Mouse (Mus musculus) lung, postnatal 0 days (tissue): Measurements from ENCODE around the gene Zmat1. TPM values are rescaled to one million over a fixed set of nuclear protein-coding genes. Genes with fewer than 3 reads are reported as not detected.
"Not testable (repeated sequence)": the region's sequence is repeated elsewhere in the genome, so short reads cannot be mapped to it uniquely, and the experiment has no call there.

Experiments used
- ATAC-seq: fragments of 200-750 bp; cut with Nextera tagmentation; 2 replicates; pipeline ENCODE4 v1.8.0; 2017; ENCODE audit warnings: moderate library complexity
- DNase-seq: peaks from one replicate; pipeline ENCODE4 v3.0.0-alpha.2; 2016; ENCODE audit warnings: low spot score
- H3K27ac ChIP-seq: fragments of 300-500 bp; sonication (generic); 2 replicates; pipeline ENCODE4 v1.5.1; 2014; ENCODE audit warnings: antibody characterized with exemption, mild to moderate bottlenecking, low read length, mixed read lengths
- H3K27me3 ChIP-seq: fragments of 300-500 bp; sonication (generic); replicated peaks from 2 replicates; pipeline ENCODE4 v1.6.1; 2014; ENCODE audit warnings: low read length, mixed read lengths; ENCODE audit not compliant: insufficient read depth
- H3K36me3 ChIP-seq: fragments of 300-500 bp; sonication (generic); 2 replicates; pipeline ENCODE4 v1.6.1; 2014; ENCODE audit warnings: low read length, mixed read lengths; ENCODE audit not compliant: insufficient read depth
- H3K4me1 ChIP-seq: fragments of 300-500 bp; sonication (generic); 2 replicates; pipeline ENCODE4 v1.6.1; 2014; ENCODE audit warnings: antibody characterized with exemption, low read depth, low read length, mixed read lengths; ENCODE audit not compliant: insufficient read depth
- H3K4me2 ChIP-seq: fragments of 300-500 bp; sonication (generic); replicated peaks from 2 replicates; pipeline ENCODE4 v1.6.1; 2014; ENCODE audit warnings: low read depth, mild to moderate bottlenecking, low read length, moderate library complexity, mixed read lengths
- H3K4me3 ChIP-seq: fragments of 300-500 bp; sonication (generic); 2 replicates; pipeline ENCODE4 v1.5.1; 2014; ENCODE audit warnings: low read depth, low read length
- H3K9ac ChIP-seq: fragments of 300-500 bp; sonication (generic); replicated peaks from 2 replicates; pipeline ENCODE4 v1.6.1; 2014; ENCODE audit warnings: low read depth, mild to moderate bottlenecking
- H3K9me3 ChIP-seq: fragments of 300-500 bp; sonication (generic); 2 replicates; pipeline ENCODE4 v1.6.1; 2016; ENCODE audit warnings: low read length, mixed read lengths
- CTCF ChIP-seq: IDR thresholded peaks from 2 replicates; pipeline ENCODE4 v1.5.1; 2016; ENCODE audit warnings: antibody characterized with exemption, mild to moderate bottlenecking
- EP300 ChIP-seq: IDR thresholded peaks from 2 replicates; pipeline ENCODE4 v1.6.1; 2016; ENCODE audit warnings: antibody characterized with exemption, mild to moderate bottlenecking, control low read depth
- WGBS: fragments of 180-500 bp; shearing (Covaris S2); extraction: QIAGEN DNeasy Blood & Tissue Kit; methylation state at CpG from one replicate; pipeline ENCODE4 v1.1.7; 2014; 5-methylcytosine and 5-hydroxymethylcytosine counted together
- polyA plus RNA-seq: library from polyadenylated mRNA; unstranded; fragments of >200 nt; fragmentation: Nextera tagmentation; extraction: Ambion mirVana; gene quantifications from 2 replicates; pipeline ENCODE4 v1.2.1, GENCODE M21; 2015

Gene Zmat1
- 3.9 and 4.7 TPM in 2 replicates for polyA plus RNA-seq

DNA sequence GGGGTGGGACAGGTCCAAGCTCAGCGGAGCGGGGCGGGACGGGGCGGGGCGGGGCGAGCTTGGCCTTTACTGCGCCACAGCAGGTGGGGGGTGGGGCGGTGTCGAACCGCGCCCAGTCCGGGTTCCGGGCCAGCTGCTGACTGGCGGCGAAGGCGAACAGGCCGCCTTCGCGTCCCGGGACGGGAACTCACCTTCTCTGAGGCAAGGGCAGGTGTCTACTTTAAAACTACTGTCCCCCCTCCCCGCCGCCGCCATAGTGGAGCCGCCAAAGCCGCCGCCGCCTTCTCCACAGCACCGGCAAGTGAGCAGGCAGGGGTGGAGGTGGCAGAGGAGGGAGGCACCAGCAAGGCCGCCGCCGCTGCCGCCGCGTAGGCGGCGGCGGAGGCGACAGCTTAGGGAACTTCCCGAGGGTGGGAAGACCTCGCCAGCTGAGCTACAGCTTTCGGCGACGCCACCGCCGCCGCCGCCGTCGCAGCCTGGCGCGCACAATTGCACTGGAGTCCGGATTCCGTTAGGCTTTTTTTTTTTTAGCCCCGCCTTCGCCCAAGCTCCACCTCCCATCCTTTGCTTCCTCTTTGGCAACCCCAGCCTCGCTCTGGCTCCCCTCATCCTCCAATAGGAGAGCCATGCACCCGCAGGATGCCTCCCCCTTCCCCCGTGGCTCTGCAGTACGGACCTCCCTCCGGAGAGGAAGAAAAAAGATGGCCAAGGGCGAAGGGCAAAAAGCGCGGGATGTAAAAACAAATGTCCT, at the start of gene Zmat1:
TSS of gene Zmat1 (minus strand) at position 490 of the 751 bp plus-strand sequence.
- 21% methylated on average over 18 of the region's 65 CpGs for WGBS
- ATAC-seq (peak; percentile 99), DNase-seq (peak; percentile 95)
- Histone ChIP-seq H3K27ac (peak within 1 kb of the TSS; percentile 96), H3K4me3 (peak within 1 kb of the TSS; percentile 62), H3K36me3 (no peaks in the 10 kb centered on the region), H3K4me2 (peak within 1 kb of the TSS; percentile 40), H3K9ac (peak within 1 kb of the TSS; percentile 85), H3K4me1 (no peaks in the 10 kb centered on the region), H3K9me3 (no peaks in the 10 kb centered on the region), H3K27me3 (no peaks in the 10 kb centered on the region)
- TF ChIP-seq CTCF (no peak), EP300 (no peak)

DNA sequence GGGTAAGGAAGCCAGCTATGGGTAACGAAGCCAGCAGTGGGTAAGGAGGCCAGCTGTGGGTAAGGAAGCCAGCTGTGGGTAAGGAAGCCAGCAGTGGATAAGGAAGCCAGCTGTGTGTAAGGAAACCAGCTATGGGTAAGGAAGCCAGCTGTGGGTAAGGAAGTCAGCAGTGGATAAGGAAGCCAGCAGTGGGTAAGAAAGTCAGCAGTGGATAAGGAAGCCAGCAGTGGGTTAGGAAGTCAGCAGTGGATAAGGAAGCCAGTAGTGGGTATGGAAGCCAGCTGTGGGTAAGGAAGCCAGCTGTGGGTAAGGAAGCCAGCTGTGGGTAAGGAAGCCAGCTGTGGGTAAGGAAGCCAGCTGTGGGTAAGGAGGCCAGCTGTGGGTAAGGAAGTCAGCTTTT, 44.9 kb upstream of the Zmat1 start:
- not testable (repeated sequence) for H3K36me3 ChIP-seq, H3K4me1 ChIP-seq, H3K9me3 ChIP-seq, DNase-seq, H3K27ac ChIP-seq, ATAC-seq, H3K27me3 ChIP-seq, H3K9ac ChIP-seq, H3K4me3 ChIP-seq, H3K4me2 ChIP-seq
- WGBS = 50% methylated on average over 1 of the region's 1 CpGs

DNA sequence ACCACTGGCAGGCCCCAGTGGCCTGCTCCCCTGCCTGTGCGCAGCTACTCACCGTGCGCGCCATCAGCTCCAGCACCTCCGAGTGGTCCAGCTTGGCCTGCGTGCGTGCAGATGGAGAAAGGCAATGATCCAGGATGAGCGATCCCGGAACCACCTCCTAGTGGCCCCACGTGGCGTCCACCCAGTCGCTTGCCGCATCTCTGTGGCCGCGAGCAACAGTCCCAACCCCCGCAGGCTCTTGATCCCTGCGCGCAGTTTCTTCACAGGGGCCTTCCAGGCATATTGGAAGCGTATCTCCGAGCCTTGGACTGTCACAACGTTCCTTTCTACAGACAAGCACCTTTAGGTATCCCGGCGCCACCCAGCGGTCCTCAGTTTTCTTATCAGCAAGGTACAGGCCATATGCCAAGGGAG, 27.0 kb upstream of the Zmat1 start:
- WGBS = 2% methylated on average over 24 of the region's 24 CpGs
- H3K9ac ChIP-seq = no peak overlapping the region
- no peak overlapping the region; the same call in 1 of the 2 replicates for H3K4me2 ChIP-seq
- no peak for ATAC-seq
- H3K36me3 ChIP-seq = no peaks in the 10 kb centered on the region
- H3K27ac ChIP-seq = no peak overlapping the region
- DNase-seq = no peak
- TF ChIP-seq CTCF (peak; percentile 15; the same call in 1 of the 2 replicates), EP300 (no peak)
- no peak overlapping the region for H3K4me3 ChIP-seq
- H3K27me3 ChIP-seq = 0 out of 2 replicates have a peak, but pooled peaks cover 7% of the 10 kb centered on the region
- H3K4me1 ChIP-seq = no peaks in the 10 kb centered on the region
- H3K9me3 ChIP-seq = no peaks in the 10 kb centered on the region

DNA sequence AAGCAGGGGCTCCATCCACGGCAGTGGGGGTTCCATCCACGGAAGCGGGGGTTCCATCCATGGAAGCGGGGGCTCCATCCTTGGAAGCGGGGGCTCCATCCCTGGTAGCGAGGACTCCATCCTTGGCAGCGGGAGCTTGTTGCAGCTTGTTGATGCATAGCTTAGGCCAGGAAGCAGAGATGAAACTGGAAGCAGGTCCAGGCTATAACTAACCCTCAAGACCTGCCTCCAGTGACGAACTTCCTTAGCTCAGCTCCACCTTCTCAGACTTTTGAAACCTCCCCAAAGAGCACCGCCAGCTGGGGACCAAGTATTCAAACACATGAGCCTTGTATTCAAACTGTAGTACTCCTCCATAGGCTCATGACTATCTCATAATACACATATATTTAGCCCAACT, 16.1 kb upstream of the Zmat1 start:
- no peaks in the 10 kb centered on the region for H3K4me1 ChIP-seq
- no peaks in the 10 kb centered on the region for H3K27me3 ChIP-seq
- H3K9me3 ChIP-seq = no peaks in the 10 kb centered on the region
- no peak for TF ChIP-seq EP300
- 81% methylated on average over 9 of the region's 9 CpGs for WGBS
- no peak for ATAC-seq
- H3K9ac ChIP-seq = no peak overlapping the region
- no peak for DNase-seq
- no peaks in the 10 kb centered on the region for H3K36me3 ChIP-seq
- no peak overlapping the region for H3K27ac ChIP-seq
- no peak overlapping the region for H3K4me3 ChIP-seq
- H3K4me2 ChIP-seq = no peak overlapping the region

DNA sequence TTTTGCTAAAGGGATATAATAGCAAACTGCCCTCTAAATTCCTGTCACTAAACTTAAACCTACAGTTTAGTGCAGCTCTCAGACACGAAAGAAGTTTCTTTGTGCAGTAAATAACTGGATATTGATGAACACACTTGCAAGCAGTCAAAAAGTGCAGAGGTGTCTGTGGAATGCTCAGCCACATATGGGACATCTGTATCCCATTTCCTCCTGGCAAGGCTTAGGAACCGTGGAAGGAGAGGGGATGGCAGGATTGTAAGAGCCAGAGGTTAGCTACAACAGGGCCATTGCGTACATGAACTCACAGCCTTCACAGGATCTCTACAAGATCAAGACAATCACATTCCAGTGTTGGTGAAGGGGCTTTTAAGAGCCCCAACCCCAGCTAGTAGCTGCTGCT, 2.4 kb upstream of the Zmat1 start:
- no peak overlapping the region for H3K9ac ChIP-seq
- no peaks in the 10 kb centered on the region for H3K4me1 ChIP-seq
- H3K27ac ChIP-seq = no peak overlapping the region
- H3K9me3 ChIP-seq = no peaks in the 10 kb centered on the region
- TF ChIP-seq CTCF (no peak), EP300 (no peak)
- H3K4me3 ChIP-seq = no peak overlapping the region
- H3K27me3 ChIP-seq = no peaks in the 10 kb centered on the region
- H3K4me2 ChIP-seq = no peak overlapping the region
- no peak for DNase-seq
- no peak for ATAC-seq
- no peaks in the 10 kb centered on the region for H3K36me3 ChIP-seq
- WGBS = 46% methylated on average over 3 of the region's 3 CpGs

DNA sequence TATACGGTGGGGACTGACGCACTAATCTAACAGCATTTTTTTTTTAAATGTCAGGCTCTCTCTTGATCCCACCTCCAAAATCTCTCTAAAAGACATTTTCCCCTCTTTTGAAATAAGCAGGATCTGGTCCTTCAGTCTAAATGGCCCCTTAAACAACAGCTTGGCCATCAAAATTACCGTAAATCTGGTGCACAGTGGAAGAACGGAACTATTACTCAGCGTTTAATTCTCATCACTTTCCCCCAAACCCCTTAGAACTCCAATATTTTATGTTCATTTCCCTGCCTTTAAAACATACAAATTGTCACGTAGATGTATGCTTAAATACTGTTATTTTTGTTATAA, 434 bp upstream of the Zmat1 start:
- DNase-seq (no peak), ATAC-seq (no peak; the same call in 1 of the 2 replicates)
- H3K4me1 ChIP-seq = no peaks in the 10 kb centered on the region
- 28% methylated on average over 6 of the region's 6 CpGs for WGBS
- TF ChIP-seq EP300 = no peak
- TF ChIP-seq CTCF = no peak
- no peaks in the 10 kb centered on the region for H3K9me3 ChIP-seq
- no peaks in the 10 kb centered on the region for H3K36me3 ChIP-seq
- H3K27ac ChIP-seq = no peak overlapping the region
- H3K4me2 ChIP-seq = peak overlapping the region; percentile 38
- no peak overlapping the region for H3K9ac ChIP-seq
- no peaks in the 10 kb centered on the region for H3K27me3 ChIP-seq
- peak overlapping the region; percentile 62 for H3K4me3 ChIP-seq
